Mouse (Mus musculus): Measurements from ENCODE around the gene Rnf34. TPM values are rescaled to one million over a fixed set of nuclear protein-coding genes. Genes with fewer than 3 reads are reported as not detected.
A peak's percentile ranks its signal among the peaks of the same experiment; 100 is the strongest.

The Rnf34 gene
- 49.7 and 50.6 TPM in 2 replicates for polyA plus RNA-seq (2014; fragmentation: Nextera tagmentation; extraction: Ambion mirVana)

DNA sequence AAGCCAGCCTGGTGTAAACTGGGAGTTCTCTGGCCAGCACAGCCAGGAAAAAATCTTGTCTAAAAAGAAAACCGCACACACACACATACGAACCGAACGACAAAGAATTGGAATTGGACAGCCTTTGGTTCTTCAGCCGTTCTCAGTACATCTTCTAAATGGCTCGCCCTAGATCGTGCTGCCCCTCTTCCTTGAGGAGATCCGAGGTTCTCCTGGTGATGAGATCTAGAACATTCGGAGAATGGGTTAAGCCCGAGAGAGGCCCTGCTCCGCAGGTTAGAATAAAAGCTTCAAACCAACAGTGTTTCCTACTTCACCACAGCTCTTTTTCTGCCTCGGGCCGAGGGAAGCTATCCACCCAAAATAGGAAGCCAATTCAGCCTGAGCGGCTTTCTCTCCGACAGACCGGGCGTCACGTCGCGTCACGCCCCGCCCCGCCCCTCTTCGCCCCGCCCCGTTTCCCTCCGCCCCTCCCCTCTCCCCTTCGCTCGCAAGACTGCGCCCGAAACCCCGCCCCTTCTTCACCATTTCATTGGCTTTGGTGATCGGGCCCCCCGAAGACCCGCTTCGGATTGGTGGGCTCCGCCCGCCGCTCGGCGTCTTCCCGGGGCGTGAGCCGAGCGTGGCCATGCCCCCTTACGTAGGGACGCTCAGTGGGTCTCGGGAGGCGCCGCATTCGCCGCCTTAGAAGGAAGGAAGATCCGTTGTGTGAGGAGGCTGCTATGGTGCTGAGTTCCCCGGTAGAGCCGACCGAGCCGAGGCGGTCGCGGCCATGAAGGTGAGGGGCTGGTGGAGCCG, at the start of gene Rnf34:
TSS of gene Rnf34 (plus strand) at position 528 of the 798 bp plus-strand sequence.
- ATAC-seq (replicated peaks; ENCODE audit: insufficient number of reproducible peaks, low FRiP score, low TSS enrichment, low read depth) (peak; percentile 99), DNase-seq (ENCODE audit: low spot score) (peak; percentile 99)
- Histone ChIP-seq H3K27me3 (ENCODE audit: control insufficient read depth, insufficient read depth, low read length) (no peaks in the 10 kb centered on the region), H3K9me3 (replicated peaks; ENCODE audit: control insufficient read depth, low read length) (no peaks in the 10 kb centered on the region), H3K36me3 (replicated peaks; ENCODE audit: control insufficient read depth, insufficient read depth, low read depth, low read length) (no peaks in the 10 kb centered on the region), H3K4me2 (ENCODE audit: low read depth, low read length) (peak within 1 kb of the TSS; percentile 93), H3K9ac (replicated peaks; ENCODE audit: low read length) (peak within 1 kb of the TSS; percentile 95), H3K27ac (replicated peaks; ENCODE audit: low read depth, low read length) (peak within 1 kb of the TSS; percentile 78), H3K4me3 (ENCODE audit: low read depth, low read length) (peak within 1 kb of the TSS; percentile 90), H3K4me1 (ENCODE audit: control insufficient read depth, insufficient read depth, low read length) (peaks cover 3% of the 10 kb centered on the region; the same call in 1 of the 2 replicates)
- WGBS, result under 1% methylated on average over 53 of the region's 61 CpGs

DNA sequence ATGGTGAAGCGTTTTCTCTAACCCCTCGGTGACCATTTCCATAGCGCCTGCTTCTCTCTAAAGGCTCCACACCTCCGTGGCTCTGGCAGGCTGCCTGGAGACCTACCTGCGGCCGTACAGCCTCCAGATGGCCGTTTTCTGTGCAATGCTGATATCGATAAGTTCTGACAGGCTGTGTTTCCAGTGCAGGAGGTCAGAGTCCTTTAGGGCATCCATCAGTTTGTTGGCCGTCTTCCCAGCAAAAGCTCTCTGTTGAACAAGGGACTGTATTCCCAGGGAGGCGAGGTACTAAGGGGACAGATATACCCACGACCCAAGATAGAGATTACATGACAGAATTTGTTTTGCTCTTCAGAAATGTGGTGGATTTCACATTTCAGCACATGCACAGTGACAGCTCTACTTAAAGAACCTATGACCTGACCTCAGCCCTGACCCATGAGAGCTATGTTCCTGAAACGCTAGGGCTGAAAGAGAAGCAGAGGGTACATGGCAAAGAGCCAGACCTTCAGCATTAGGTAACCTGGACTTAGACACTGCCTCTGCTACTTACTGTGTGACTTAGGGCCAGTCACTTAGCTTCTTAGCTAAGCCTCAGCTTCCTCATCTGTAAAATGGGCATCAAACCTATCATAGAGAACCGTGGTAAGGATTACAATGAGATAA, 49.4 kb upstream of the Rnf34 start:
- no peak overlapping the region for H3K4me2 ChIP-seq (ENCODE audit: low read depth, low read length)
- H3K4me3 ChIP-seq (ENCODE audit: low read depth, low read length), result no peak overlapping the region
- H3K4me1 ChIP-seq (ENCODE audit: control insufficient read depth, insufficient read depth, low read length), result no peaks in the 10 kb centered on the region
- WGBS, result 83% methylated on average over 13 of the region's 13 CpGs
- DNase-seq (ENCODE audit: low spot score) (no peak), ATAC-seq (replicated peaks; ENCODE audit: insufficient number of reproducible peaks, low FRiP score, low TSS enrichment, low read depth) (no peak)
- no peak overlapping the region for H3K9ac ChIP-seq (replicated peaks; ENCODE audit: low read length)
- no peaks in the 10 kb centered on the region for H3K9me3 ChIP-seq (replicated peaks; ENCODE audit: control insufficient read depth, low read length)
- H3K27ac ChIP-seq (replicated peaks; ENCODE audit: low read depth, low read length), result no peak overlapping the region
- no peaks in the 10 kb centered on the region for H3K27me3 ChIP-seq (ENCODE audit: control insufficient read depth, insufficient read depth, low read length)
- H3K36me3 ChIP-seq (replicated peaks; ENCODE audit: control insufficient read depth, insufficient read depth, low read depth, low read length), result peaks cover 49% of the 10 kb centered on the region

DNA sequence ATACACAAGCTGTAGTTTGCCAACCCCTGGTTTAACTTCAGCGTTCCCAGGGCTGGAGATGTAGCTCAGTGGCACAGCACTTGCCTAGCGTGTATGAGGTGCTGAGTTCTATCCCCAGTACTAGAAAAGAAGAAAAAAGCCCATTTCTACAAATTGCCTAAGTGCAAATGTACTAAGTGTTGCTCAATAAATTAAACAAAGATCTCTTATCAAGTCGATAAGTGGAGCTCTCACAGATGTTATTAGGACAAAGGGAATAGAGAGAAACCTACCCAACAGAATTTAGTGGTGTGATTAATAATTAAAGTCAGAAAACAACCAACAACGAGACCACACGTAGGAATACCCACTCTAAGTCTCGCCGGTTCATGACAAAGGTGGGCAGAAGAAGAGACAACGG, 48.2 kb upstream of the Rnf34 start:
- DNase-seq (ENCODE audit: low spot score), result no peak
- Histone ChIP-seq H3K9me3 (replicated peaks; ENCODE audit: control insufficient read depth, low read length) (no peaks in the 10 kb centered on the region), H3K36me3 (replicated peaks; ENCODE audit: control insufficient read depth, insufficient read depth, low read depth, low read length) (peaks cover 50% of the 10 kb centered on the region), H3K4me2 (ENCODE audit: low read depth, low read length) (no peak overlapping the region), H3K27ac (replicated peaks; ENCODE audit: low read depth, low read length) (no peak overlapping the region), H3K4me1 (ENCODE audit: control insufficient read depth, insufficient read depth, low read length) (no peaks in the 10 kb centered on the region), H3K27me3 (ENCODE audit: control insufficient read depth, insufficient read depth, low read length) (no peaks in the 10 kb centered on the region), H3K9ac (replicated peaks; ENCODE audit: low read length) (no peak overlapping the region), H3K4me3 (ENCODE audit: low read depth, low read length) (no peak overlapping the region)
- ATAC-seq (replicated peaks; ENCODE audit: insufficient number of reproducible peaks, low FRiP score, low TSS enrichment, low read depth), result no peak
- 96% methylated on average over 8 of the region's 8 CpGs for WGBS

DNA sequence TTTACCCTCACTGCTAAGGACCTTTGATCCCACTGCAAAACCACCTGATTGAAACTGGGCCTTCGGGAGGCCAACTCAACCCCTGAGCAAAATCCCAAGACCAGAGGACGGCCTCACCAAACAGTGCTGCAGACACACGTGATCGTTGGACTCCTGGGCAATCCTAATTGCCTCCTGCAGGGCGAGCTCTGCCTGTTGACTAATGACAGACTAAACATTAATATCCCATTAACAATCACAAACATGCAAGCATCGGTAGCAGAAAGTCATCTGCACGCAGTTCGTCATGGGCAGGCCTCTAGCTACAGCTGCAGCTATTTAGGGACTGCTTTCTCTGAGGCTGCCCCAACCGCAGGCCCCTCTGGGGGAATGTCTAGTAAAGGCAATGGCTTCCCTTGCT, 47.1 kb upstream of the Rnf34 start:
- H3K9me3 ChIP-seq (replicated peaks; ENCODE audit: control insufficient read depth, low read length), result no peaks in the 10 kb centered on the region
- H3K4me2 ChIP-seq (ENCODE audit: low read depth, low read length), result no peak overlapping the region
- no peak overlapping the region for H3K9ac ChIP-seq (replicated peaks; ENCODE audit: low read length)
- DNase-seq (ENCODE audit: low spot score) (no peak), ATAC-seq (replicated peaks; ENCODE audit: insufficient number of reproducible peaks, low FRiP score, low TSS enrichment, low read depth) (no peak)
- H3K27ac ChIP-seq (replicated peaks; ENCODE audit: low read depth, low read length), result no peak overlapping the region
- peaks cover 49% of the 10 kb centered on the region for H3K36me3 ChIP-seq (replicated peaks; ENCODE audit: control insufficient read depth, insufficient read depth, low read depth, low read length)
- no peaks in the 10 kb centered on the region for H3K4me1 ChIP-seq (ENCODE audit: control insufficient read depth, insufficient read depth, low read length)
- WGBS, result 85% methylated on average over 9 of the region's 9 CpGs
- H3K4me3 ChIP-seq (ENCODE audit: low read depth, low read length), result no peak overlapping the region
- no peaks in the 10 kb centered on the region for H3K27me3 ChIP-seq (ENCODE audit: control insufficient read depth, insufficient read depth, low read length)

DNA sequence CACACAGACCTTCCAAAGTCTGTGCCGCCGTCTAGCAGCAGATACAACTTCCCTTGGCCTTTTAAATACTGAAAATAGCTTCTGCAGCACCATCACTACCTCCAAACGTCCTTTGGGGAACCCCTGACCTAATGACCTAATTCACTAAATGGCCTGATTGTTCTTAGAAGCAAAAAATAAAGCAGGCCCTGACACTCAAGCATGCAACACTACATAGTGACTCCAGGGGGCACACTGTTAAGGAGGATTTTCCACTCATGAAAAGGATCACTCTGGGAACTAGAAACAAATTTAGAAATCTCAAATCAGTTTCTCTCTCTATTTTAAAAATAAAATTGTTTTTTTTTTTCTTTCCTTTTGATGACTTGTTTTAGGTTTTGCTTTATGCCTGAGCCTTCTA, 44.3 kb upstream of the Rnf34 start:
- peak; percentile 27 for DNase-seq (ENCODE audit: low spot score)
- Histone ChIP-seq H3K27ac (replicated peaks; ENCODE audit: low read depth, low read length) (no peak overlapping the region), H3K9ac (replicated peaks; ENCODE audit: low read length) (no peak overlapping the region), H3K4me2 (ENCODE audit: low read depth, low read length) (no peak overlapping the region), H3K27me3 (ENCODE audit: control insufficient read depth, insufficient read depth, low read length) (no peaks in the 10 kb centered on the region), H3K9me3 (replicated peaks; ENCODE audit: control insufficient read depth, low read length) (no peaks in the 10 kb centered on the region), H3K4me3 (ENCODE audit: low read depth, low read length) (no peak overlapping the region), H3K36me3 (replicated peaks; ENCODE audit: control insufficient read depth, insufficient read depth, low read depth, low read length) (peaks cover 36% of the 10 kb centered on the region), H3K4me1 (ENCODE audit: control insufficient read depth, insufficient read depth, low read length) (no peaks in the 10 kb centered on the region)
- no peak for ATAC-seq (replicated peaks; ENCODE audit: insufficient number of reproducible peaks, low FRiP score, low TSS enrichment, low read depth)
- 47% methylated on average over 3 of the region's 3 CpGs for WGBS

DNA sequence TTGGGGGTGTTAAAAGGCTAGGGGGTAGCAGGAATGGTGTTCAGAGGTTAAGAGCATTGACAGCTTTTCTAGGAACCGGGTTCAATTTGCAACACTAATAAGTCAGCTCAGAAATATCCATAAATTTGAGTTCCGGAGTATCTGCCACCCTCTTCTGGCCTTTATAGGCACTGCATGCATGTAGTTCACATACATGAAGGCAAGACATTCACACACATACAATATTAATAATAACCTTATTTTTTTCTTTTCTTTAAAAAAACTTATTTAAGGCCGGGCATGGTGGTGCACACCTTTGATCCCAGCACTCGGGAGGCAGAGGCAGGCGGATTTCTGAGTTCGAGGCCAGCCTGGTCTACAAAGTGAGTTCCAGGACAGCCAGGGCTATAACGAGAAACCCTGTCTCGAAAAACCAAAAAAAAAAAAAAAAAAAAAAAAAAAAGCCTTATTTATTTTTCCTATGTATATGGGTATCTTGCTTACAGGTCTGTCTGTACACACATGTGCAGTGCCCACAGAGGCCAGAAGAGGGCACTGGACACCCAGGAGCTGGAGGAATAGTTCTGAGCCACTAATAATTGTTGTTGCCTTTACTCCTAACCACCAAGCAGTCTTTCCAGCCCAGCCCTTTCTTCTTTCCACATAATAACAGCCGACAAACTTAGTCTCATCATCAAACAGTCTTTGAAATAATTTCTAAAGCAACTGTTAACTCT, 38.3 kb upstream of the Rnf34 start:
- ATAC-seq (replicated peaks; ENCODE audit: insufficient number of reproducible peaks, low FRiP score, low TSS enrichment, low read depth) (no peak), DNase-seq (ENCODE audit: low spot score) (peak; percentile 77)
- Histone ChIP-seq H3K4me1 (ENCODE audit: control insufficient read depth, insufficient read depth, low read length) (no peaks in the 10 kb centered on the region), H3K9ac (replicated peaks; ENCODE audit: low read length) (no peak overlapping the region), H3K4me2 (ENCODE audit: low read depth, low read length) (no peak overlapping the region), H3K27me3 (ENCODE audit: control insufficient read depth, insufficient read depth, low read length) (no peaks in the 10 kb centered on the region), H3K27ac (replicated peaks; ENCODE audit: low read depth, low read length) (no peak overlapping the region), H3K36me3 (replicated peaks; ENCODE audit: control insufficient read depth, insufficient read depth, low read depth, low read length) (peaks cover 18% of the 10 kb centered on the region), H3K9me3 (replicated peaks; ENCODE audit: control insufficient read depth, low read length) (no peaks in the 10 kb centered on the region), H3K4me3 (ENCODE audit: low read depth, low read length) (no peak overlapping the region)
- WGBS, result 94% methylated on average over 9 of the region's 9 CpGs

DNA sequence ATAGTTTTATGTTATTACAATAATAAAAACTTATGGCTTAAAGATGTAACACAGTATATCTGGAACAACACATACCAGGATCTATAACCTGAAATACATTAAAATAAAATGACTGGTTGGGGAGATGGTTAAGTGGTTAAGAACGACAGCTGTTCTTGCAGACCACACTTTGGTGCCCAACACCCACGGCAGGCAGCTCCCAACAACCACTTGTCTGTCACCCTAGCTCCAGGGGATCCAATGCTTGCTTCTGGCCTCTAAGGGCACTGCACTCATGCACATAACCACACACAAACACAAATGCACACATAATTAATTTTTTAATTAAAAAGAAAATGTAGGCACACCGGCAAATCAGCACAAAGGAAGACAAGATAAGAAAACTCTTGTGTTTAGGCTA, 37.1 kb upstream of the Rnf34 start:
- no peaks in the 10 kb centered on the region for H3K9me3 ChIP-seq (replicated peaks; ENCODE audit: control insufficient read depth, low read length)
- 91% methylated on average over 3 of the region's 3 CpGs for WGBS
- H3K36me3 ChIP-seq (replicated peaks; ENCODE audit: control insufficient read depth, insufficient read depth, low read depth, low read length), result peaks cover 15% of the 10 kb centered on the region
- no peak overlapping the region for H3K9ac ChIP-seq (replicated peaks; ENCODE audit: low read length)
- DNase-seq (ENCODE audit: low spot score) (no peak), ATAC-seq (replicated peaks; ENCODE audit: insufficient number of reproducible peaks, low FRiP score, low TSS enrichment, low read depth) (no peak)
- H3K4me2 ChIP-seq (ENCODE audit: low read depth, low read length), result no peak overlapping the region
- no peaks in the 10 kb centered on the region for H3K27me3 ChIP-seq (ENCODE audit: control insufficient read depth, insufficient read depth, low read length)
- H3K4me1 ChIP-seq (ENCODE audit: control insufficient read depth, insufficient read depth, low read length), result no peaks in the 10 kb centered on the region
- H3K27ac ChIP-seq (replicated peaks; ENCODE audit: low read depth, low read length), result no peak overlapping the region
- no peak overlapping the region for H3K4me3 ChIP-seq (ENCODE audit: low read depth, low read length)

Data from embryonic facial prominence, embryonic 11.5 days (tissue).